ENCODE assay signal across 10 mouse cellular contexts in genomic region chr10:119452698-119453097, GRCm38 (mm10). TPM values are rescaled to one million over a fixed set of nuclear protein-coding genes. Genes with fewer than 3 reads are reported as not detected.
DNase-seq lines count a peak whose midpoint lies in the region; ATAC-seq lines count a peak whose summit lies in the region.
"Had no signal": no experiment of that assay in that cellular context is flagged by ENCODE, and none has a peak within 500 bp of the region (broad histone marks: within the 10 kb centered on the region; RNA-seq: fewer than 3 reads in every experiment).

No protein-coding gene starts in this region.

- intact Hi-C loops in heart, postnatal 10 days (cut with DNase I): no loop called here

- H3K36me3 ChIP-seq in heart, embryonic 15.5 days: no peaks in the 10 kb centered on the region
- H3K36me3 ChIP-seq in embryonic facial prominence, embryonic 10.5 days (replicated peaks): no peaks in the 10 kb centered on the region
- no peaks in the 10 kb centered on the region for H3K36me3 ChIP-seq in hindbrain, embryonic 10.5 days
- H3K36me3 ChIP-seq in midbrain, embryonic 10.5 days: no peaks in the 10 kb centered on the region

- DNase-seq in heart, postnatal 10 days: no peak
- peak; percentile 13 for DNase-seq in embryonic facial prominence, embryonic 10.5 days (ENCODE audit: low spot score)
- DNase-seq in hindbrain, embryonic 10.5 days (ENCODE audit: low spot score): no peak
- no peak for DNase-seq in midbrain, embryonic 10.5 days (ENCODE audit: low spot score)
- DNase-seq in adrenal gland, postnatal 25 days: no peak
- no peak for DNase-seq in spleen, postnatal 4 days (ENCODE audit: low spot score in 2 of 2)

- H3K4me3 ChIP-seq in heart, embryonic 15.5 days: peak overlapping the region; percentile 76
- peak overlapping the region; percentile 87 for H3K4me3 ChIP-seq in embryonic facial prominence, embryonic 10.5 days
- H3K4me3 ChIP-seq in hindbrain, embryonic 10.5 days: peak overlapping the region; percentile 92
- H3K4me3 ChIP-seq in midbrain, embryonic 10.5 days: peak overlapping the region; percentile 90
- H3K4me3 ChIP-seq: myocyte had no signal

- no peak for ATAC-seq in heart, embryonic 15.5 days (replicated peaks; ENCODE audit: insufficient number of reproducible peaks, insufficient read depth, low FRiP score, low read depth)
- no peak for ATAC-seq in erythroid progenitor cell, adult 5-6 weeks (replicated peaks; ENCODE audit: low FRiP score, poor library complexity, severe bottlenecking)

- H3K9ac ChIP-seq in heart, embryonic 15.5 days: no peak overlapping the region

- H3K27ac ChIP-seq in heart, embryonic 15.5 days: no peak overlapping the region
- no peak overlapping the region for H3K27ac ChIP-seq in embryonic facial prominence, embryonic 10.5 days (replicated peaks)
- peak overlapping the region; percentile 97 for H3K27ac ChIP-seq in hindbrain, embryonic 10.5 days
- H3K27ac ChIP-seq in midbrain, embryonic 10.5 days (replicated peaks): peak overlapping the region; percentile 97; the same call in 1 of the 2 replicates

- peak overlapping the region; percentile 100 for H3K4me2 ChIP-seq in heart, embryonic 15.5 days

- no peaks in the 10 kb centered on the region for H3K9me3 ChIP-seq in heart, embryonic 15.5 days (replicated peaks)
- no peaks in the 10 kb centered on the region for H3K9me3 ChIP-seq in embryonic facial prominence, embryonic 10.5 days
- H3K9me3 ChIP-seq in hindbrain, embryonic 10.5 days: no peaks in the 10 kb centered on the region
- no peaks in the 10 kb centered on the region for H3K9me3 ChIP-seq in midbrain, embryonic 10.5 days (replicated peaks)

- H3K27me3 ChIP-seq in heart, embryonic 15.5 days: peaks cover 9% of the 10 kb centered on the region; the same call in 1 of the 2 replicates
- H3K27me3 ChIP-seq in embryonic facial prominence, embryonic 10.5 days (replicated peaks; ENCODE audit: low read depth, poor library complexity, severe bottlenecking): peaks cover 11% of the 10 kb centered on the region
- peaks cover 12% of the 10 kb centered on the region; the same call in 1 of the 2 replicates for H3K27me3 ChIP-seq in hindbrain, embryonic 10.5 days (ENCODE audit: insufficient read depth, poor library complexity, severe bottlenecking)
- H3K27me3 ChIP-seq in midbrain, embryonic 10.5 days (ENCODE audit: low read depth, poor library complexity, severe bottlenecking): peaks cover 12% of the 10 kb centered on the region
- H3K27me3 ChIP-seq: CH12.LX had no signal

- 55% methylated on average over 5 of the region's 5 CpGs for whole genome bisulfite sequencing in heart, embryonic 15.5 days
- 41% methylated on average over 5 of the region's 5 CpGs for WGBS in embryonic facial prominence, embryonic 10.5 days
- 37% methylated on average over 5 of the region's 5 CpGs for WGBS in hindbrain, embryonic 10.5 days
- WGBS in midbrain, embryonic 10.5 days: 38% methylated on average over 5 of the region's 5 CpGs

- peaks cover 12% of the 10 kb centered on the region for H3K4me1 ChIP-seq in heart, embryonic 15.5 days (replicated peaks)
- peaks cover 25% of the 10 kb centered on the region for H3K4me1 ChIP-seq in embryonic facial prominence, embryonic 10.5 days
- H3K4me1 ChIP-seq in hindbrain, embryonic 10.5 days (replicated peaks): peaks cover 27% of the 10 kb centered on the region
- H3K4me1 ChIP-seq in midbrain, embryonic 10.5 days: peaks cover 36% of the 10 kb centered on the region

RNA-seq across cellular contexts. Expression of gene Grip1, which starts 0.9 kb away (rescaled TPM):
- 1.5 TPM in 2 replicates for polyA plus RNA-seq in heart, embryonic 15.5 days (2015; fragmentation: Nextera tagmentation; extraction: Ambion mirVana)
- 1 to 10 TPM; 1.0 to 1.4 TPM for total RNA-seq in heart, postnatal 10 days (2021)
- 3.8 and 4.3 TPM in 2 replicates for polyA plus RNA-seq in embryonic facial prominence, embryonic 10.5 days (2016; fragmentation: Nextera tagmentation; extraction: Ambion mirVana)
- 7.2 and 7.9 TPM in 2 replicates for polyA plus RNA-seq in hindbrain, embryonic 10.5 days (2016; fragmentation: Nextera tagmentation; extraction: Ambion mirVana)
- 5.0 and 5.7 TPM in 2 replicates for polyA plus RNA-seq in midbrain, embryonic 10.5 days (2016; fragmentation: Nextera tagmentation; extraction: Ambion mirVana)
- total RNA-seq in adrenal gland, postnatal 25 days (2021): 0.62 and 0.91 TPM in 2 replicates
- total RNA-seq in erythroid progenitor cell, adult 5-6 weeks (2015; ENCODE audit: low replicate concordance): not detected in 2 replicates
- not detected in 2 replicates for total RNA-seq in erythroid progenitor cell, adult 5-6 weeks (2017; ENCODE audit: low replicate concordance)

Comparison
In these comparisons a context has a peak if more than half of its experiments do, and no peak if none do; other contexts are left out.
1. H3K27ac ChIP-seq: peak in hindbrain, embryonic 10.5 days (single experiment) and midbrain, embryonic 10.5 days (single experiment); none in heart, embryonic 15.5 days (single experiment) and embryonic facial prominence, embryonic 10.5 days (single experiment).
2. Peak in every context shown above with its lines, with median percentiles within 50 percentile points of each other: H3K4me3 ChIP-seq.